Mouse (Mus musculus): ENCODE measurements around the gene Plekha4. TPM values are rescaled to one million over a fixed set of nuclear protein-coding genes. Genes with fewer than 3 reads are reported as not detected.

The Plekha4 gene
- polyA plus RNA-seq, 1 experiment from 2014 or later = 0.80 TPM

GRCm38 (mm10) chr7:45573954-45574353 lies 47.8 kb downstream of the Plekha4 start:
- WGBS = 77% methylated on average over 8 of the region's 8 CpGs
- 0 out of 4 replicates have a peak overlapping the region, but pooled peaks of 1 of the 2 experiments have one; percentile 3 for H3K27ac ChIP-seq (replicated peaks in 1 of 2; ENCODE audit: control insufficient read depth in 1 of 2, insufficient read depth in 1 of 2, low read depth in 2 of 2, low read length in 2 of 2)
- H3K9ac ChIP-seq (ENCODE audit: low read length) = no peak overlapping the region; the same call in 1 of the 2 replicates
- H3K9me3 ChIP-seq (ENCODE audit: control insufficient read depth, low read length) = no peaks in the 10 kb centered on the region
- no peak for ATAC-seq (ENCODE audit: insufficient number of reproducible peaks, insufficient read depth, low FRiP score, low read depth)
- H3K4me1 ChIP-seq (ENCODE audit: control insufficient read depth in 2 of 2, insufficient read depth in 2 of 2, low read length in 2 of 2) = peaks cover 19 to 20% of the 10 kb centered on the region in 2 experiments
- H3K4me2 ChIP-seq (ENCODE audit: low read length) = no peak overlapping the region
- H3K27me3 ChIP-seq (ENCODE audit: control insufficient read depth, insufficient read depth, low read length) = no peaks in the 10 kb centered on the region
- H3K36me3 ChIP-seq (ENCODE audit: control insufficient read depth, insufficient read depth, low read length) = peaks cover 29% of the 10 kb centered on the region
- no peak overlapping the region for H3K4me3 ChIP-seq (ENCODE audit: control insufficient read depth in 1 of 2, insufficient read depth in 1 of 2, low read depth in 1 of 2, low read length in 2 of 2)

GRCm38 (mm10) chr7:45574472-45575379 lies 48.6 kb downstream of the Plekha4 start:
- Histone ChIP-seq H3K9me3 (ENCODE audit: control insufficient read depth, low read length) (no peaks in the 10 kb centered on the region), H3K36me3 (ENCODE audit: control insufficient read depth, insufficient read depth, low read length) (peaks cover 32% of the 10 kb centered on the region), H3K27me3 (ENCODE audit: control insufficient read depth, insufficient read depth, low read length) (no peaks in the 10 kb centered on the region), H3K4me2 (ENCODE audit: low read length) (no peak overlapping the region), H3K9ac (ENCODE audit: low read length) (no peak overlapping the region; the same call in 1 of the 2 replicates), H3K4me1 (ENCODE audit: control insufficient read depth in 2 of 2, insufficient read depth in 2 of 2, low read length in 2 of 2) (peaks cover 19 to 20% of the 10 kb centered on the region in 2 experiments), H3K27ac (replicated peaks in 1 of 2; ENCODE audit: control insufficient read depth in 1 of 2, insufficient read depth in 1 of 2, low read depth in 2 of 2, low read length in 2 of 2) (0 out of 4 replicates have a peak overlapping the region, but pooled peaks of 1 of the 2 experiments have one; percentile 3), H3K4me3 (ENCODE audit: control insufficient read depth in 1 of 2, insufficient read depth in 1 of 2, low read depth in 1 of 2, low read length in 2 of 2) (no peak overlapping the region)
- no peak for ATAC-seq (ENCODE audit: insufficient number of reproducible peaks, insufficient read depth, low FRiP score, low read depth)
- whole genome bisulfite sequencing = 72% methylated on average over 15 of the region's 15 CpGs

- Histone ChIP-seq H3K4me1 (ENCODE audit: control insufficient read depth in 2 of 2, insufficient read depth in 2 of 2, low read length in 2 of 2) (peaks cover 0 to 3% of the 10 kb centered on the region in 2 experiments; a peak in 1 of 4 replicates), H3K27me3 (ENCODE audit: control insufficient read depth, insufficient read depth, low read length) (no peaks in the 10 kb centered on the region), H3K9ac (ENCODE audit: low read length) (no peak overlapping the region), H3K36me3 (ENCODE audit: control insufficient read depth, insufficient read depth, low read length) (peaks cover 46% of the 10 kb centered on the region), H3K4me3 (ENCODE audit: control insufficient read depth in 1 of 2, insufficient read depth in 1 of 2, low read depth in 1 of 2, low read length in 2 of 2) (no peak overlapping the region), H3K9me3 (ENCODE audit: control insufficient read depth, low read length) (no peaks in the 10 kb centered on the region), H3K27ac (replicated peaks in 1 of 2; ENCODE audit: control insufficient read depth in 1 of 2, insufficient read depth in 1 of 2, low read depth in 2 of 2, low read length in 2 of 2) (no peak overlapping the region), H3K4me2 (ENCODE audit: low read length) (no peak overlapping the region)
- WGBS = 88% methylated on average over 6 of the region's 6 CpGs
- no peak for ATAC-seq (ENCODE audit: insufficient number of reproducible peaks, insufficient read depth, low FRiP score, low read depth)
These were observed 59.8 kb downstream of the Plekha4 start for GRCm38 (mm10) chr7:45585923-45586322.

GRCm38 (mm10) chr7:45587631-45588592 lies 61.8 kb downstream of the Plekha4 start:
- no peak for ATAC-seq (ENCODE audit: insufficient number of reproducible peaks, insufficient read depth, low FRiP score, low read depth)
- Histone ChIP-seq H3K4me2 (ENCODE audit: low read length) (no peak overlapping the region), H3K4me1 (ENCODE audit: control insufficient read depth in 2 of 2, insufficient read depth in 2 of 2, low read length in 2 of 2) (peaks cover 0 to 3% of the 10 kb centered on the region in 2 experiments; a peak in 1 of 4 replicates), H3K9me3 (ENCODE audit: control insufficient read depth, low read length) (no peaks in the 10 kb centered on the region), H3K36me3 (ENCODE audit: control insufficient read depth, insufficient read depth, low read length) (peaks cover 31% of the 10 kb centered on the region), H3K4me3 (ENCODE audit: control insufficient read depth in 1 of 2, insufficient read depth in 1 of 2, low read depth in 1 of 2, low read length in 2 of 2) (no peak overlapping the region), H3K27me3 (ENCODE audit: control insufficient read depth, insufficient read depth, low read length) (no peaks in the 10 kb centered on the region), H3K9ac (ENCODE audit: low read length) (no peak overlapping the region), H3K27ac (replicated peaks in 1 of 2; ENCODE audit: control insufficient read depth in 1 of 2, insufficient read depth in 1 of 2, low read depth in 2 of 2, low read length in 2 of 2) (no peak overlapping the region)
- WGBS = 93% methylated on average over 23 of the region's 23 CpGs

- Histone ChIP-seq H3K4me3 (ENCODE audit: control insufficient read depth in 1 of 2, insufficient read depth in 1 of 2, low read depth in 1 of 2, low read length in 2 of 2) (peak overlapping the region; percentile 32 to 41), H3K9me3 (ENCODE audit: control insufficient read depth, low read length) (no peaks in the 10 kb centered on the region), H3K36me3 (ENCODE audit: control insufficient read depth, insufficient read depth, low read length) (peaks cover 28% of the 10 kb centered on the region), H3K9ac (ENCODE audit: low read length) (peak overlapping the region; percentile 18; the same call in 1 of the 2 replicates), H3K4me1 (ENCODE audit: control insufficient read depth in 2 of 2, insufficient read depth in 2 of 2, low read length in 2 of 2) (peaks cover 0 to 3% of the 10 kb centered on the region in 2 experiments; a peak in 1 of 4 replicates), H3K27me3 (ENCODE audit: control insufficient read depth, insufficient read depth, low read length) (no peaks in the 10 kb centered on the region), H3K4me2 (ENCODE audit: low read length) (peak overlapping the region; percentile 63), H3K27ac (replicated peaks in 1 of 2; ENCODE audit: control insufficient read depth in 1 of 2, insufficient read depth in 1 of 2, low read depth in 2 of 2, low read length in 2 of 2) (no peak overlapping the region)
- 3% methylated on average over 19 of the region's 19 CpGs for WGBS
- ATAC-seq (ENCODE audit: insufficient number of reproducible peaks, insufficient read depth, low FRiP score, low read depth) = peak; percentile 95
These were observed 63.0 kb downstream of the Plekha4 start for GRCm38 (mm10) chr7:45589173-45589572.

GRCm38 (mm10) chr7:45589898-45590297 lies 63.8 kb downstream of the Plekha4 start:
- no peaks in the 10 kb centered on the region for H3K27me3 ChIP-seq (ENCODE audit: control insufficient read depth, insufficient read depth, low read length)
- H3K4me1 ChIP-seq (ENCODE audit: control insufficient read depth in 2 of 2, insufficient read depth in 2 of 2, low read length in 2 of 2) = peaks cover 0 to 3% of the 10 kb centered on the region in 2 experiments; a peak in 1 of 4 replicates
- WGBS = 93% methylated on average over 5 of the region's 5 CpGs
- ATAC-seq (ENCODE audit: insufficient number of reproducible peaks, insufficient read depth, low FRiP score, low read depth) = no peak
- H3K27ac ChIP-seq (replicated peaks in 1 of 2; ENCODE audit: control insufficient read depth in 1 of 2, insufficient read depth in 1 of 2, low read depth in 2 of 2, low read length in 2 of 2) = no peak overlapping the region
- peaks cover 21% of the 10 kb centered on the region for H3K36me3 ChIP-seq (ENCODE audit: control insufficient read depth, insufficient read depth, low read length)
- H3K9ac ChIP-seq (ENCODE audit: low read length) = no peak overlapping the region
- H3K9me3 ChIP-seq (ENCODE audit: control insufficient read depth, low read length) = no peaks in the 10 kb centered on the region
- H3K4me2 ChIP-seq (ENCODE audit: low read length) = no peak overlapping the region
- no peak overlapping the region for H3K4me3 ChIP-seq (ENCODE audit: control insufficient read depth in 1 of 2, insufficient read depth in 1 of 2, low read depth in 1 of 2, low read length in 2 of 2)

GRCm38 (mm10) chr7:45590874-45591273 lies 64.7 kb downstream of the Plekha4 start:
- H3K36me3 ChIP-seq (ENCODE audit: control insufficient read depth, insufficient read depth, low read length) = peaks cover 11% of the 10 kb centered on the region
- H3K4me3 ChIP-seq (ENCODE audit: control insufficient read depth in 1 of 2, insufficient read depth in 1 of 2, low read depth in 1 of 2, low read length in 2 of 2) = no peak overlapping the region
- H3K4me2 ChIP-seq (ENCODE audit: low read length) = no peak overlapping the region
- ATAC-seq (ENCODE audit: insufficient number of reproducible peaks, insufficient read depth, low FRiP score, low read depth) = no peak
- peaks cover 0 to 3% of the 10 kb centered on the region in 2 experiments; a peak in 1 of 4 replicates for H3K4me1 ChIP-seq (ENCODE audit: control insufficient read depth in 2 of 2, insufficient read depth in 2 of 2, low read length in 2 of 2)
- no peak overlapping the region for H3K27ac ChIP-seq (replicated peaks in 1 of 2; ENCODE audit: control insufficient read depth in 1 of 2, insufficient read depth in 1 of 2, low read depth in 2 of 2, low read length in 2 of 2)
- no peaks in the 10 kb centered on the region for H3K27me3 ChIP-seq (ENCODE audit: control insufficient read depth, insufficient read depth, low read length)
- no peak overlapping the region for H3K9ac ChIP-seq (ENCODE audit: low read length)
- 65% methylated on average over 3 of the region's 3 CpGs for WGBS
- H3K9me3 ChIP-seq (ENCODE audit: control insufficient read depth, low read length) = no peaks in the 10 kb centered on the region

Data from heart, embryonic 14.5 days (tissue).